Mouse (Mus musculus) spleen, adult 12 weeks (tissue): ENCODE measurements at regions not wholly inside any gene's neighbourhood (a gene's known extent, or its start where the extent isn't known, plus 50 kb on each side); places are given as distances from the start of the nearest gene placed in this dataset.

Experiments
- DNase-seq: peaks from one replicate; pipeline ENCODE4 v3.0.0; 2022; ENCODE audit warnings: low spot score

DNA sequence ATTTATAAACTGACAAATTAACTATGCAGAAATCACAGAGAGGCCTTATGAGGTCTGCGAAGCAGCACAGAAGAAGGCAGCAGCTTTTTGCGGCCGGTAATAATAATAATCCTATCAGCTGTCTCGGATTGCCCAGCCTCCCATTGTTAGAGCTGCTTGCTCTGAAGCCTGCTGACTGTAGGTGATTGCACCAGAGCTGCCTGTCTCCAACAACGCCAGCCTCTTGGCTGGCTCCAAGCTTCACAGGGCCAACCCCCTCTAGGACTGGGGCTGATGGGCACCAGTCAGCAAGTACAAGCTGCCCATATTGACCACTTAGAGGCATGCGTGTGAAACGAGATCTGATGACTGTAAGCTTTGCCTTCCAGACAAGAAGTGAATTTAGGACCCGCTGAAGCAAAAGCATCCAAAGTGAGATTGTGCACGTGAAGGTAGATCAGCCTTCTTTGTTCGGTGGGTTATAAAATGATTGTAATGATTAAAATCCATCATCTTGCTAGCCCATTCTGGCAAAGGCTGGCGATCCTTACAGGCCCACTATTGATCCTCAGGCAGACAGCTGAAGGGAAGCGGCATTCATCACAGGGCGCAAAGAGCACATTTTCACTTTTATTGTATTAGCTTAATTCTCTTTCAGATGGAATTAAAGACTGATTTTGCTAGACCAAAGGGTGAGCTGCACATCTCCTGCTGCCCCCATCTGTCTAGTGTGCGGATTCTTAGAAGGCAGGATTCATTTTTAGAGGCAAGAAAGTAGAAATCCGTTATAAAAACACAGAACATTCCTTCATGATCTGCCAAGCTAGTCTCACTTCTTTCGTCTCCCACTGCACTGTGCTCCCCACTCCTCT, 503.2 kb upstream of the Smim15 start:
- no peak for DNase-seq

DNA sequence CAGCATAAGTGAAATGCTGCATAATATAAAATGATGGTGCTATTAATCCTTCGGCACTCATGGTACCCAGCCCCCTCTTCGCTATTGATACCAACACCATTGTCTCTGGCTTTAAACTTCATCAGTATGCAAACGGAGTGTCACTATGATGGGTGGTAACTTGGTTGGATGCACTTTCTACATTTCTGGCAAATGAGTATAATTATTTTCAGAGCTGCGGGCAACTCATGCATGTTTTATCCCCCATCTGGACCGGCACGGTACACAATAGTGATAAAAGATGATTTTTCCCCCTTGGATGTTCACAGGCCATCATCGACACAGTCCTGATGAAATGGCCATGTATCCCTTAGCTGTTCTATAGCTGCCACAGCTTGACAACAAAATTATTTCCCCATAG, 503.9 kb upstream of the Smim15 start:
- no peak for DNase-seq

DNA sequence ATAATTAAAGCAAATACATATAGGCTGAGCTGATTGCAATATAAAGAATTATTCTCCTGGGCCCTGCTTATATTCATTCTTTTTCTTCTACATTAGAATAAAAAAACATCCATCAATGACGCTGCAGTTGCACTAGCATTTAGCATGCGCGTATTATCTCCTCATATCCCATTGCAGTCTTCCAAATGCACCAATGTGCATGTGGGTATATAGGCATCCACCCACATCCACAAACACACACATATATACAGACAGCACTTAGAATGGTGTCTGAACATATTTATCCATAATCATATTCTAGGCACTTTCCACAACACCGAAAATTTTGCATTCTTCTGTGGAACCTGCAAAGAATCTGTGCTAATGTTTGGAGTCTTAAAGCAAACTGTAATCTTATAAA, 504.4 kb upstream of the Smim15 start:
- DNase-seq = no peak

DNA sequence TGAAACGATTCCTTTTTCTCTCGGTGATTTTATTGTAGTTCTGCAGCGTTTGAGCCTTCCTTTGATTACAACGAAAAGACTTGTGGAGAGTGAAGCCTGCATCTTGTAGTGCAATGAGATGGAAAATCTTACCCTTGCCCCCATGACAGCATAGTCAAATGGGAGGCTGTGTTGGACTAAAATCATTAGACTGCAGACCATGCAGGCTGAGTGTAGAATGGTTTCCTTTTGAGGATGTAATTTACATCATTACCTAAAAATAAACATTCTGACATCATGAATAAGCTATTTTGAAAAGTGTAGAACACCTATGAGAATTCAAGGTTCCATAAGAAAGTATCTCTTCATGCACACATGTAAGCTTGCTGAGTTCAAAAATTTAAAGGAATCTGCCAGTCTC, 504.9 kb upstream of the Smim15 start:
- DNase-seq = no peak

DNA sequence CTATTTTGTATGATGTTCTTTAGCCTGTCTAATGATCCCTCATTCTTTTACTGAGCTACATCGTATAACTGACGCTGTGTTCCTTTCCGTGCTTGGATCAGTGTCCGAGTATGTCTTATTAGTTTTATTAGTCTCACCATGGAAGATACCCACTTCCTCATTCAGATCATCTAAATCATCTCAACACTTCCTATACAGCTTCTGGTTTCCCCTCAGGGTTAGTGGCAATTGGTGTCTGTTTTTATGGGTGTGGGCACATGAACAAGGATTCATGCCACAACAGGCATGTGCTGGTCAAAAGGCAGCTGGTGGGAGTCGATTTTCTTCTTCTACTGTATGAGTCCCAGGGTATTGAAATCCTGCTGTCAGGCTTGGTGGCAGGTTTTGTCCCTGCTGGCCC, 509.0 kb upstream of the Smim15 start:
- no peak for DNase-seq

DNA sequence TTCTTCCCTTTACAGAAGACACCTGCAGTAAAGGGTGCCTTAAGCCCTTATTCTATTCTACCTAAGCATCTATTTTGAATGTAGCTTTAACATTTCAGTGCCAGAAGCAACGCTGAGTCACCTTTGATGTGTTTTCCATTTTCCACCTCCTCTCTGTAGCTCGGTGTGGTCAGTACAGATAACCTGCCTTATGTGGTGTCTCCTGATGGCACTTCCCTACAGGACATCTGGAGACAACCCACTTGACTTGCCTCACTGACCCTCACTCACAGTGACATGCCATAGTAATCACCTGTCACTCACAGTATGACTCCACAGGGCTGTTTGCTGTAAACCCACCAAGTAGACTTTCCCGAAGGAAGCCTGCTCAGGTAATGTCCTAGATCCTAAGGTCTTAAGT, 510.9 kb upstream of the Smim15 start:
- no peak for DNase-seq

DNA sequence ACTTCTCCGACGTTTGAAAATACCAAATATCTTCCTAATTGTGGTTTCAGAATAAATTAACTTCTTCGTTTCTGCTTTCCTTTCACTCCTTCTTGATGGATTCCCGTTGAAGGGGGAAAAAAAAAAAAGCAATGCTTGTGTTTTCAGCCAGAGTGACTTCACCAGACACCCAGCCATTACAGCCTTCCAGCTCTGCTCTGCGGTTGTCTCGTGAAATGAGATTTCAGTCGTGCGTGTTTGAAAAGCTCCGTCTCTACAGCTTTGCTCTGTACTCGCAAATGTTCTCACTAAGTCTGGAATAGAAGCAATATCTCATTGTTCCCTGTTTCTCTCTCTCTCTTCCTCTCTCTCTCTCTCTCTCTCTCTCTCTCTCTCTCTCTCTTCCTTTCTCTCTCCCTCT, 509.6 kb upstream of the Kif2a start:
- DNase-seq = no peak

DNA sequence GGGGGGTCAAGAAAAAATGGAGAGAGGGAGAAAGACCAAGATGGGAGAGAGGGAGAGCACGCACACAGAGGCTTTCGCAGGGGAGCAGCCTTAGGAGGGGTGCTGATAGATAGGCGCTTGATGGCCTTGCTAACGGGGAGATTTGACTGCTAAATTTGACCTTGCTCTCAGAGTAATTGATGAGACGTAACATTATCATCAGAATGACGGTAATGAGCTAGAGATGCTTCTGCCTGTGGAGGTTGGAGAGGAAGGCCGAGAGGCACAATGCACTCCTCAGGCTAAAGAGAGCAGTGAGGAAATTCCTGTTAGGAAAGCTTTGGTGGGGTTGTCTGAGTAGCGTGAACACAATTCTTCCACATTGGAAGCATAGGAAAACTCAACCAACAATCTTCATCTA, 509.1 kb upstream of the Kif2a start:
- no peak for DNase-seq

DNA sequence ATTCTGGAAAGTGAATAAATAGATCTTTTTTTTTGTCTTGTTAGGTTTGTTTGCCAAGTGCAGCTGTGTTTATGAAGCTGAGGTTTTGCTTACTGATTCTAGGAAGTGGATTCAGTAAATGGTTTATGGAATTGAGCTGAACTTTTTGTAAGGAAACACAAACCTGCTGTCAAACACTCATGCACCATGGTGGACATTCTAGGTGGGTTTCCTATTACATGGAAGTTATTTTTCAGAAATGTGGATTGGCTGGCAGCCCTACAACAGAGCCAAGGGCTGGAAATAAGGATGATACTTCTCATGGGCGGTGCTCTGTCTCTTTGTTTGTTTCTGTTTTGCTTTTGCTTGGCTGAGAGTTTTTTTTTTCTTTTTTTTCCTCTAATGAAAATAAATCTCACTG, 508.5 kb upstream of the Kif2a start:
- DNase-seq = no peak

DNA sequence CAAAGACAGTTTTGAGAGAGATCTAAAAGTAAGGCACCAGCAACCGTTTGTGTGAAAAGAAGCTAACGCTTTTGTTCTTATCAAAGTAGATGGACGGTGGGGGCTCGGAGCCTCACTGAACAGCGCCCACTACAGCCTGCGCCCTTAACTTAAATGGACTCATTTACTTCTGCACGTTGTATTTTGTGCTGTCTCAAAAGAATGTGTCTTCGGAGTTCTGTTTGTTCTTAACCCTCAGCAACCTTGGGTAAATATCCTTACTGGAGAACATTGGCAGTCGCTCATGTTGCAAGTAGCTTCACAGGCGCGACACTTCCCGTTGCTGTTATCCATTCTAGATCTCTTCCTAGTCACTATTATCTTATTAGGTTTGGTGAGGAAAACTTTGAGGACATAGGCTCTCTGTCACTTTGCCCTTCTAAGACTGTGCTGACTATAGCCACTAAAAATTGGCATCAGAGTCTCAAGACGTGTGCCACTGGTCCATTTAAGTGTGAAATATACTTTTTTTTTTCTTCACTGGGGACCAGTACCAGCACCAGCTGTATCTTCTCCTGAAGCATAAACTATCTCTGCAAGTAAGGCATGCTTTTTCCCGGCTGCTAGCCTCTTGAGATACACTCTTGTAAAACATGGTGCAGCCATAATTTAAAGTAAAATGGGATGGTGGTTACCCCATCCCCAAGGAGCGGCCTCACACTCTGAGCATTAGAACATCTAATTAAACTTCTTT, 507.0 kb upstream of the Kif2a start:
- DNase-seq = no peak

DNA sequence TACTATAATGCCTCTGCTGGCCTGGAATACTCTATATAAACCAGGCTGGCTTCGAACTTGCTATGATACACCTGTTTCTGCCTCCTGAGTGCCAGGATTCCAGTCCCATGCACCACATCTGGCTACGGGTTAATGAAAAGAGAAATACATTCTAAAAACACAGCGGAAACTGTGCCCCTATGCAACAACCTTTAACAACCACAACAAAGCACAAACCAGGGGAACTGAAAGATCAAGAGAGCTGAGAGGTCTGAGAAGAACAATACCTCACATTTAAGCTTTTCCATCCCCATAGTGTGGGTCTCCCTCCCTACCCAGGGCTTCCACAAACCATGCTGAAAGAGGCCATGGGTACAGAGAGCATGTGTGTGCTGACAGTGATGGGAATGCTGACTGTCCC, 501.0 kb upstream of the Kif2a start:
- no peak for DNase-seq

DNA sequence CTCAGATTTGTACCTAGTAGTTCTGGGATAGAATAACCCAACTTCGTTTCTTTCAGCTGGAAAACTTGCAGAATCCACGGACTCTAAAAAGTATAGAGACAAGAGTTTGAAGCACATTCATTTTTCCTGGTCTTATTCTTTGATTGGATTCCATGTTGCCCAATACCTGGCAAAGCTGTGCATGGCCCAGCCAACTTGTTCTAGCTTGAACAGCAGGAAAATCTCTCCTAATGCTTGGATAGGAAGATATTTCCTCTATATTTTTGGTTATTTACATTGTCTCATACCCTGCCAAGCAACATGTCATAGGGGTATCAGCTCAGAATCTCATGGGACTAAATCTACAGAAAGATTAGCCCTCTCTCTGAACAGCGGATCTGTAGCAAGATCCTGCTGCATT, 492.3 kb upstream of the Kif2a start:
- no peak for DNase-seq

DNA sequence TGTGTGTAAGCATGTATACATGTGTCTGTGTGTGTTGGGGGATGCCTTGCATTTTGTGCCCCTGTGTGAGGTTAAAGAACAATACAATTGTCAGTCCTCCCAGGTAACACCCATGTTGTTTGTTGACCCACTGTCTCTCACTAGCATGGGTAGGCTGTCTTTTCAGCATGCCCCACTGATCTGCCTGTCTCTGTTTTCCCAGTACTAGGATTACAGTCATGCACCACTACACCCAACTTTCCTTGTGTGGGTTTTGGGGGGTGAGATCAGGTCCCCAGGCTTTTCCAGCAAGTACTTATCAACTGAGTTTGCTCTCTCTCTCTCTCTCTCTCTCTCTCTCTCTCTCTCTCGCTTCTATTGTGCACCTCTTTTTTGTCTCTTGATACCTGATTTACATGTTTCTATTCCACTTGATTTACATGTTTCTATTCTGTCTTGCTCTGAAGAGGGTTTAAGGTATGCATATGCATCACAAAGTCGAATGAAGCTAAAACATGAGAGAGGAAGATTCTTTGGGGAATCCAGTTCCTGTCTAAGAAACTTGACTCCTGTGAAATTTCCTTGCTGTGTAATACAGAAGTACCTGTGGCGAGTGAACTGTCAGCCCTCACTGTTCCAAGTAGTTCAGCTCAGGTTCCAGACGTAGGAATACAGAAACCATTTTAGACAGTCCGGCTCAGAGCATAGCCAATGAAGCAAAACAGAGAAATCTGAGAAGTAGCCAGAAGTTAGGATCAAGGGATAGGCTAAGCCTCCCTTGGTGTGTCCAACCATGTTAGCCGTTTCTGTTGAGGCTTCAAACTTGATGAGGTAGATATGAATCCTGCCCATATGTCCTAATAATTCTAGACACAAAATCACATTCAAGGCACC, 491.6 kb upstream of the Kif2a start:
- DNase-seq = no peak

DNA sequence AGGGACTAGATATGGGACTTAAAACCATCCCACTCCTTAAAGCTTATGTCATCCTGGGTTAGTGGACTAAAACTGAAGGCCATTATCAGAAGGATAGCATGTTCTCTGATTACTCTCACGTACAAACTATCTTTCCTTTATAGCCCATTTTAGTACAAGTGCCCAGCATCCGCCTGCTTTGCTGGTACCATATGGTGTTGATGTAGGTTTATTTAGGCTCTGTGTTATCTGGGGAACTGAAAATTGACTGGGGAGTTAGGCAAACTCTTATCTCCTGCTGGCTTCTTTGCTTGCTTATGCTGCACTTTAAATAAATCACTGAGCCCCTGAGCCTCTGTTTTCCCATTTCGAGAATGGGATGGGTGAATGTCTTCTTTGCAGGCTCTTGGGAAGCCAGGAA, 485.4 kb upstream of the Kif2a start:
- no peak for DNase-seq

DNA sequence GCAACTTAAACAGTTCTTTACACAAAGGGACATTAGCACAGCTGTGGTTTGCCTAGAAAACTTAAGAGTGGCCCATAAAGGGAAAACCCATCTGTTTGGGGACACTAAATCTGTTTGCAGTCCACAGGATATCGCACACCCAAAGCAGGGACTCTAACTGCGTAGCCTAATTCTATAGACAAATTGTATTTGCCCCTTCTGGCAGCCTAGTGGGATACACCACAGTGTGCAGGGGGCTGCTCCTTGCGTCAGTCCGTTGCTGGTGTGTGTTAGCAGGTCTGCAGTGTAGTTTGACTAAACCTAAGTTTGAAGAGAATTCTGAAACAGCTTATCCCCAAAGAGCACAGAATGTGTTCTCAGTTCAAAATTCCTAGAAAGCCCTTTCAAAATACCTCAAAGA, 484.9 kb upstream of the Kif2a start:
- DNase-seq = no peak

DNA sequence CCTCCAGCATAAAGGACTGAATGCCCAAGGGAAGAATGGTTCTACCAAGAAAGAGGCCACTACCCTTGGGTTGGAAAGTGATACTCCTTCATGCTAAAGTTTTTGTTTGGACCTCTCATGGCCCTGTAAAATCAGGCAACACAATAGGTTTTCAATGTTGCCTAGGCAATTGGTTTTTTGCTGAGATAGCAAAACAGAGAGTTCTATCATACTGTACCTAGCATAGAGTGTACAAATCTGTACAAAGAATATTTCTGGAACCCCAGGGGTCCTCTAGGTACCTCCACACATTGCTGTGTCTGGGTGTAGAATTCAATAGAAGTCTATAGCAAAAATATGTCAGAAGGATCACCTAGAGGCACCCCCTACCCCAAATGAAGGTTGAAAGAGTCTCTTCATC, 483.4 kb upstream of the Kif2a start:
- DNase-seq = no peak

DNA sequence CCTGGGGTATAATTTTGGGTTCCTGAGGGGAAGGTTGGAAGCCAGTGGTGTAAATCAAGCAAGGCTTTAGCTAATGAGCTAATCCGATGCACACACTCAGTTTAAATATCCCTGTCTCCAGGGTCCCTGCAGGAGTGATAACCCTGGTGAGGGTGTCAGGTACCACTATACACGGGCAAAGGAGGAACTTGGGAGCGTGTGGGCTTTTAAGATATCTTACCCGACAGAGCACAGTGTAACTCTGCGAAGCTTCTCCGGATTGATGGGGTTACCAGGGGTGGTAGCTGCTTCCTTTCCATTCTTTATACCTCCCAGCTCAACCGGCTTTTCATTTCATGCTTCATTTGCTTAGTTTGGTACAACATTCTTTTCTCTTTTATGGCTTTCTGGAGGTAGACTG, 480.3 kb upstream of the Kif2a start:
- no peak for DNase-seq

DNA sequence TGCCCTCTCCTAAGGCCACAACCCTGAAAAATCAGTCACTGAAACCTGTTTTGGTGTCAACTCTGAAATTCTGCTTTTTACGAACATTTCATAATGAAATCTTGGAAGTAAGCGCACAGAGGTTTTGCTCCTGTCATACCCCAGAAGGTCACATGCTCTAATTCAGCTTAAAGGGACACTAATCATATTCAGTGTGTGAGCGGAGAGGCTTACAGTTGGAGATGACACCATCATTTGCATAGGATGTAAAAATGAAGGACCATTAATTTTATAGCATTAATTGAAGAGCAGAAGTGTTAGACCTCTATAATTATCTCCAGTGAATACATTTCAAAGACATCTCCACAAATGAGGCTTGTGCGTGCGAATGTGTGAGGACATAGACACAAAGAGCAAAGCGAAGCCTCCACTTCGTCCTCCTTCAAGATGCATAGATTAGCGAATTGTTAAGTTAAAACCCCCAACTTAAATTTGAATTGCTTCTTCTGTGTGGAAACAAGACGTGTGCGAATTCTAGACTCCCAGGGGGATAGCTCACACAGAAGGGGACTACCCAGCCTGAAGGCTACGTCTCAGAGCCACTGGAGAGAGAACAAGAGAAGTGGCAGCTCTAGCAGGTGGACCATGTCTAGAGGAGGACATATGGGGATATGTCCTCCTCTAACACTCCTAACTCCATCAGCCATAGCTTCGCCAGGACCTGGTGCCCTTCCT, 479.0 kb upstream of the Kif2a start:
- no peak for DNase-seq

DNA sequence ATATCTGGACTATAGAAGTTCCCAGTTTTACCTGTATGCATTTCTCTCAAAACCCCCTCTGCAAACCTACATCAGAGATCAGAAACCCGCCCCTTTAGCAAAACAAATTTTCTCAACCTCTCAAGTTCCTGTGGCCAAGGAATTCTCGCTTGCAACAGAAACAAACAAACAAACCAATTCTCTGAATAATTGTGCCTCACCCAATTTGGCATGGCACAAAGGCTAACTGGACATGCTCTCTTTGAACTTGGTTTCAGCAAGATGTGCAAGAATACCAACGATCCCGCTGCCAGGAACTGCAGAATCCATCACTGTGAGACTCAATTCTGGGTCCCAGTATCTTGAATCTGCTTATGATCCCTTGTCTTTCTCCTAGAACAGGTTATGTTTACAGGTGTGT, 477.4 kb upstream of the Kif2a start:
- no peak for DNase-seq

DNA sequence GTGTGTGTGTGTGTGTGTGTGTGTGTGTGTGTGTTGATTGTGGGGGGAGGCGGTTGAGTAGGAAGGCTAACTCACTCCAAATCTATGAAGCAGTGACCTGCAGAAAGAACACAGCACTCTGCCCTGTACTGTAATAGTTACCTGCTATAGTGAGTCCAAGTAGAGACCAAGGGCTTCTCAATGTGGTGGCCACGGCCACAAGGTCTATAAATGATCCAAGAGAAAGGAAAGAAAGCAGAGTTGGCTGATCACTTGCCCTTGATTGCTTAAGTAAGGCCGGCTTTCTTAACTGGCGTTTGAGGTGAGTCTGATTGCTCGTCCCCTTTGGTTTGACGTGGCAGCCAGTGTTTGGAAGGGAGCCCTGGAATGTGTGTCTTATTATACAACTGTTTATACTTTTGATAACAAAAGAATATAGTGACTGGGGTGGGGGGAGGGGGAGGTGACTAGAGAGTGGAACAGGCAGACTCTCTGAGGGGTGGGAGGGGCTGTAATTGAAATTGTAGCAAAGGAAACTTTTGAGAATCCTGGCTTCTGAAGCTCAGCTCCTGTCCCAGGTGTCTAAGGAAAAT, 473.3 kb upstream of the Kif2a start:
- DNase-seq = no peak

DNA sequence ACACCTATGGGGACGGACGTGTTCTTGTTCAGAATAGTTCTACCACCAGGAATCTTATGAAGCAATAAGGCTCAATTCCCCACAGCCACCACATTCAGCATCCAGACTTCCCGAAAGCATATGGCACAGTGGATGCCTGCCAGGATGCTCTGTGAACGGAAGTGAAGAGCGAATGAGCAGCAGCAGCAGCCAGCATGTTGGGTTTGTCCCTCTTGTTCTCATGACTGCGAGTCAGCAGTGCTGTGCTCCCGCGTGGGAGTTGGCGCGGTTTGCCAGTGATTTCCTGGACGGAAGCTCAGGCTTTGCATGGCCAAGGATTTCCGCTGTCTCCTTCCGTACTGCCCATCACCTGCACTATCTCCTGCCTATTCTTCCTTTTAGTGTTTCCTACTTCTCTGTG, 471.8 kb upstream of the Kif2a start:
- DNase-seq = no peak

DNA sequence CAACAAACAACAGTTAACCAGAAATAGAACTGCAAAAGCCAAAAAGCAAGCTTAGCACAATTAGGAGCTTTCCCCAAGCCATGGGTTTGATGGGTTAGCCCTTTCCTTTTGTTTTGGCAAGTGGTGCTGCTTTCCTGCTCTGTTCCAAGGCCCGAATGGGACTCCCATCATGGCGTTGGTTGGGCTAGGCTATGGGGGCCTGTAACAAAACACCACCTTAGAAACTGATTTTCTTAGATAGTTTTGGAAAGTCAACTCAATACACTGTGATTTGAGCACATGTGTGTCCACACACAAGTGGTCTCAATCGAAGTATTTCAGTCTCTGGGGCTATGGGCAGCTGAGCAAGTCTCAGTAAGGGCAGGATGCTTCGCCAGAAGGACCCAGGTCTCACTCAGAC, 470.5 kb upstream of the Kif2a start:
- no peak for DNase-seq
